Mouse (Mus musculus): ENCODE results near the gene Xlr. TPM values are rescaled to one million over a fixed set of nuclear protein-coding genes. Genes with fewer than 3 reads are reported as not detected.
"Not testable (repeated sequence)": the region's sequence is repeated elsewhere in the genome, so short reads cannot be mapped to it uniquely, and the experiment has no call there.

The Xlr gene
- polyA plus RNA-seq (2015; fragmentation: Nextera tagmentation; extraction: Ambion mirVana), result 1.0 and 1.5 TPM in 2 replicates

DNA sequence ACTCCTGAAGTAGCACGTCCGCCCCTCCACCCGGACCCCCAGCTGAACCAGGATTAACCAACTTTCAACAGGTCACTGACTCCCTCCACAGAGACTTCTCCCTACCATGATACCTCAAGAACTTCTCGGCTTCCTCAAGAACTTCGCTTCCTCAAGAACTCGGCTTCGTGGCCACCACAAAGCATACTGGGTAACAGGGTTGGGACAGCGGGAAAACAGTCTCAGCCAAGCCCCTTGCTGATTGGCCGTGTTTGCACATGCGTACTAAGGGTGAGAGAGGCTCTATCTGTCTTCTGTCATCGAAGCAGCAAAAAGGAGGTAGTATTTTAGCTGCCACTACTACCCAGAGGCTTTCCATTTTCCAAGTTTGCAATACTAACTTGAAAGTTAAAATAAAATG is at the start of gene Xlr:
TSS of gene Xlr (minus strand) at position 188 of the 400 bp plus-strand sequence.
- WGBS, result 78% methylated on average over 11 of the region's 11 CpGs
- ATAC-seq (ENCODE audit: insufficient read depth, low FRiP score, low read depth); H3K4me1 ChIP-seq; H3K27me3 ChIP-seq (replicated peaks); H3K4me2 ChIP-seq; H3K9ac ChIP-seq; H3K27ac ChIP-seq; H3K36me3 ChIP-seq; H3K4me3 ChIP-seq (replicated peaks); H3K9me3 ChIP-seq: not testable (repeated sequence)

GRCm38 (mm10) chrX:53799074-53799473 is 1.6 kb upstream of the Xlr start:
- 51% methylated on average over 3 of the region's 3 CpGs for WGBS
- Histone ChIP-seq H3K4me2 (no peak overlapping the region), H3K27ac (no peak overlapping the region), H3K4me1 (no peaks in the 10 kb centered on the region), H3K9ac (no peak overlapping the region), H3K4me3 (replicated peaks) (no peak overlapping the region), H3K9me3 (no peaks in the 10 kb centered on the region), H3K36me3 (no peaks in the 10 kb centered on the region), H3K27me3 (replicated peaks) (no peaks in the 10 kb centered on the region)
- no peak for ATAC-seq (ENCODE audit: insufficient read depth, low FRiP score, low read depth)

GRCm38 (mm10) chrX:53776276-53776675 is 21.2 kb downstream of the Xlr start, which contains the start of gene Zfp36l3:
Zfp36l3 (minus strand) TSS chrX:53776394.
- no peaks in the 10 kb centered on the region for H3K36me3 ChIP-seq
- H3K27me3 ChIP-seq (replicated peaks), result no peaks in the 10 kb centered on the region
- H3K4me1 ChIP-seq, result no peaks in the 10 kb centered on the region
- no peak within 1 kb of the TSS for H3K4me3 ChIP-seq (replicated peaks)
- 84% methylated on average over 12 of the region's 12 CpGs for WGBS
- no peak for ATAC-seq (ENCODE audit: insufficient read depth, low FRiP score, low read depth)
- H3K9ac ChIP-seq, result no peak within 1 kb of the TSS
- no peak within 1 kb of the TSS for H3K27ac ChIP-seq
- H3K4me2 ChIP-seq, result no peak within 1 kb of the TSS
- no peaks in the 10 kb centered on the region for H3K9me3 ChIP-seq

DNA sequence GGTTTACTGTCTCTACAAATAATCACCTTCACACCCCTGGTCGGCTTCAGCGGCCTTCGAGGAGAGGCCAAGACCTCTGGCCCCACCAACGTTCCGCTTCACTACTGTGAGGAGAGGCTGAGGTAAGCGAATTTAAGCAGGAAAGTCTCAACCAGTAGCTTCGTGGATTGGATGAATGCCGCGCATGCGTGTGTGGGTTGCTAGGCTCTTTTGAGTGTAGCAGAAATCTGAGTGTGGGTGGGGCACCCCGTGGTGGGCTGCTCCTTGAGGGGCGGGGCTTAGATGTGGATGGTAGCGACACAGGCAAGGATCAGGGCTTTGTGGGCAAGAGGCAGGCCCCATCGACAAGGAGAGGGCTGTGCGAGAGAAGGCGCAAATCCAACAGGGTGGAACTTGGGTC is 39.8 kb downstream of the Xlr start, which contains the start of gene 1700013H16Rik:
TSS of gene 1700013H16Rik (minus strand) at position 96 of the 400 bp plus-strand sequence.
- no peak for ATAC-seq (ENCODE audit: insufficient read depth, low FRiP score, low read depth)
- H3K27ac ChIP-seq, result no peak within 1 kb of the TSS
- H3K4me2 ChIP-seq, result no peak within 1 kb of the TSS
- H3K4me1 ChIP-seq, result no peaks in the 10 kb centered on the region
- H3K9me3 ChIP-seq, result no peaks in the 10 kb centered on the region
- no peak within 1 kb of the TSS for H3K9ac ChIP-seq
- no peaks in the 10 kb centered on the region for H3K36me3 ChIP-seq
- H3K4me3 ChIP-seq (replicated peaks), result no peak within 1 kb of the TSS
- 92% methylated on average over 16 of the region's 16 CpGs for WGBS
- H3K27me3 ChIP-seq (replicated peaks), result no peaks in the 10 kb centered on the region

- Histone ChIP-seq H3K9me3 (no peaks in the 10 kb centered on the region), H3K36me3 (no peaks in the 10 kb centered on the region), H3K4me2 (no peak overlapping the region), H3K4me1 (no peaks in the 10 kb centered on the region), H3K27ac (no peak overlapping the region), H3K4me3 (replicated peaks) (no peak overlapping the region), H3K27me3 (replicated peaks) (no peaks in the 10 kb centered on the region), H3K9ac (no peak overlapping the region)
- ATAC-seq (ENCODE audit: insufficient read depth, low FRiP score, low read depth), result no peak
- 90% methylated on average over 1 of the region's 1 CpGs for WGBS
Observed at GRCm38 (mm10) chrX:53752851-53753250, 44.7 kb downstream of the Xlr start.

GRCm38 (mm10) chrX:53728967-53729366 is 68.5 kb downstream of the Xlr start:
- Histone ChIP-seq H3K4me2 (no peak overlapping the region), H3K4me1 (no peaks in the 10 kb centered on the region), H3K4me3 (replicated peaks) (no peak overlapping the region), H3K9me3 (no peaks in the 10 kb centered on the region), H3K36me3 (no peaks in the 10 kb centered on the region), H3K9ac (no peak overlapping the region), H3K27ac (no peak overlapping the region), H3K27me3 (replicated peaks) (no peaks in the 10 kb centered on the region)
- ATAC-seq (ENCODE audit: insufficient read depth, low FRiP score, low read depth), result no peak
- WGBS, result 70% methylated on average over 2 of the region's 2 CpGs

Other genes with a start within 250 kb of the Xlr start
- gene Rtl8c, start 189.7 kb downstream of the Xlr start, polyA plus RNA-seq (2015; fragmentation: Nextera tagmentation; extraction: Ambion mirVana), result 30.5 and 32.3 TPM in 2 replicates
- not detected in 2 replicates for gene Gm14597, start 188.7 kb downstream of the Xlr start, polyA plus RNA-seq (2015; fragmentation: Nextera tagmentation; extraction: Ambion mirVana)
- gene Rtl8a, start 154.0 kb downstream of the Xlr start, polyA plus RNA-seq (2015; fragmentation: Nextera tagmentation; extraction: Ambion mirVana), result 52.3 and 61.6 TPM in 2 replicates
- 48.5 and 58.4 TPM in 2 replicates for gene Rtl8b, start 127.3 kb downstream of the Xlr start, polyA plus RNA-seq (2015; fragmentation: Nextera tagmentation; extraction: Ambion mirVana)
- not detected in 2 replicates for gene 4930502E18Rik, start 72.9 kb downstream of the Xlr start, polyA plus RNA-seq (2015; fragmentation: Nextera tagmentation; extraction: Ambion mirVana)
- not detected in 2 replicates for gene 1700013H16Rik, start 39.9 kb downstream of the Xlr start, polyA plus RNA-seq (2015; fragmentation: Nextera tagmentation; extraction: Ambion mirVana)
- not detected in 2 replicates for gene Zfp36l3, start 21.3 kb downstream of the Xlr start, polyA plus RNA-seq (2015; fragmentation: Nextera tagmentation; extraction: Ambion mirVana)

Data from stomach, embryonic 15.5 days (tissue).